Mouse (Mus musculus): ENCODE measurements at regions not wholly inside any gene's neighbourhood (a gene's known extent, or its start where the extent isn't known, plus 50 kb on each side); places are given as distances from the start of the nearest gene placed in this dataset.

DNA sequence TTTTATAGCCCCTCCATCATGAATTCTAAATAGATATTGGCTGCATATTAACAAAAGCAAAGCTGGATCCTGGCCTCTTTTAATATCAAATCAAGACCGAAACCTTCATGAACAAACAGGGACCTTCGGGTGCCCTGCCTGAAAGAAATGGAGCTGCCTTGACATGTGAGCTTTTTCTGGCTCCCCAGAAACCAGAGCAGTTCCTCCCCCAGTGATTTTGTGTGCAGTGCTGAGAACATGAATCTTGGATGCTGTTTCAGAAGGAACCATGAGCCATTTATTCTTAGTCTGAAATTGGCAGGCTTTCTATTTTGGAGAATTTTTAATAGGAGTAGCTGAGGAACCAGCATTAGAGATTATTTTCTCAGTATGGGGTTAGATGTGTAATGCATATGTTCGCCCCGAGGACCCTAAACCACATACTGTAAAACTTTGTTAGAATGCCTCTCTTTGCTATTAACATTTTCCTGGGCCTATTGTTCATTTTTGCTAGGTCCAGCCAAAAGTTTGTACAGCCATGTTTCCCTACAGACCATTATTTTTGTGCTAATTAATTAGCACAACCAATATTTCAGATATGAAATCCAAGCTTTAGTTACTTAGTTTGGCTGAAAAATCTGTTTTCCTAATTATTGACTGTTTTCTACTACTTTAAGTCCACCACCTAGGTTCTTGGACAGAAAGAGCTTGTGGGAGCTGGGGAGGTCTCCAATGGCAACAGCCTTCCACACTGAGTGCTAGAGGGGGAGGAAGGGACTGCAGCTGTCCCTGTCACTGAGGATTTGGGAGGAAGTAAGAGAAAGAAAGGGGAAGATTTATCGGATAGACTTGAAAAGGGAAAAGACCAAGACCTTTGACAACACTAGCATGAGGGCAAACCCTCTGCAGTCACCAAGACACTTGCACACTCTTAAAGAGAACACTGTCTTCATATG is 613.0 kb downstream of the Nfib start:
- no peak for DNase-seq (ENCODE audit: low spot score in 2 of 2)

DNA sequence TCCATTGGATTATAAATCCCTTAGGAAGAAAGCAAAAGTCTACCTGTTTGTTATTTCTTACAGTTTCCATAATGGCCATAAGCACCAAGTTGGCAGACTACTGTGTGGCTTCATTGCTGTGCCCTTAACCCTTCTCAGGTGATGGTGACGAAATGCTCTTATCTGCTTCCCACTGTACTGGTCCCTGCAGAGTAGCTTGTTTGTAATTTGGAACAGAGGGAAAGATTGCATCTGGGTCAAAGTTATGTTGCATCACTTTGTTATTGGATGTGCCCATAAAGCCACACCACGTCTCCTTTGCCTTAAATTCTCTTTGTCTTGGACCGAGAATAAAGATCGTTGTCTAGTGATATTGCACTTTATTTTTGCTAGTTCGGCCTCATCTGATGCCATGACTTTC is 615.9 kb downstream of the Nfib start:
- DNase-seq (ENCODE audit: low spot score in 2 of 2): no peak

DNA sequence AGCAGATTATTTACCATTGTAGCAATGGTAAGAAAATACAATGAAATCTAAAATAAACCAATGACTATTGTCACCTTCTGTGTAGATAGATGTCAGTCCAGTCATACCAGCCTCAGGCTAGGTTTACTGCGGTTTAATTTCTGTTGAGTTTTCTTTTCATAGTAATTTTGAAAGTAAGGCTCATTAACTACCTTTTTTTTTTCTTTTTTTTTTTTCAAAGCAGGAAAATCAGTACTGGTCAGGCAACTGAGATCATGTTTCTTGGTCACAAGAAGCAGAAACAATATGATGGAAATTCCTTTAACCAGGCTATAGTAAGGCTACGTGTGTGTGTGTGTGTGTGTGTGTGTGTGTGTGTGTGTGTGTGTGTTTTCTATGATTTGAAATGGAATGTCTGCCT is 622.0 kb downstream of the Nfib start:
- DNase-seq (ENCODE audit: low spot score in 2 of 2): no peak

DNA sequence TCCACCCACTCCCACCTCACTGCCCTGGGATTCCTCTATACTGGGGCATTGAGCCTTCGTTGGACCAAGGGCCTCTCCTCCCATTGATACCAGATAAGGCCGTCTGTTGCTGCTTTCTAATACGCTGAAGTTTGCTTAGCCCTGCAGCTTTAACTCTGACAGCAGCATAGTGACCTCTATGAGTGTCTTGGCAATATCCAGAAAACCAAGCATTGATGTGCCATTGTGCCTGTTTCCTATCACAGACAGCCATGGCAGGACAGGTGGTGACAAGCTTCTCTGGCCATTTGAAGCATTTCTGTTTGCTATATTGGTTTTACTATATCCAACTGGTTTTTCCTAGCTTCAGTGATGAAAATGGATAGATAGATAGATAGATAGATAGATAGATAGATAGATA is 625.4 kb upstream of the Mpdz start:
- DNase-seq (ENCODE audit: low spot score in 2 of 2): no peak

DNA sequence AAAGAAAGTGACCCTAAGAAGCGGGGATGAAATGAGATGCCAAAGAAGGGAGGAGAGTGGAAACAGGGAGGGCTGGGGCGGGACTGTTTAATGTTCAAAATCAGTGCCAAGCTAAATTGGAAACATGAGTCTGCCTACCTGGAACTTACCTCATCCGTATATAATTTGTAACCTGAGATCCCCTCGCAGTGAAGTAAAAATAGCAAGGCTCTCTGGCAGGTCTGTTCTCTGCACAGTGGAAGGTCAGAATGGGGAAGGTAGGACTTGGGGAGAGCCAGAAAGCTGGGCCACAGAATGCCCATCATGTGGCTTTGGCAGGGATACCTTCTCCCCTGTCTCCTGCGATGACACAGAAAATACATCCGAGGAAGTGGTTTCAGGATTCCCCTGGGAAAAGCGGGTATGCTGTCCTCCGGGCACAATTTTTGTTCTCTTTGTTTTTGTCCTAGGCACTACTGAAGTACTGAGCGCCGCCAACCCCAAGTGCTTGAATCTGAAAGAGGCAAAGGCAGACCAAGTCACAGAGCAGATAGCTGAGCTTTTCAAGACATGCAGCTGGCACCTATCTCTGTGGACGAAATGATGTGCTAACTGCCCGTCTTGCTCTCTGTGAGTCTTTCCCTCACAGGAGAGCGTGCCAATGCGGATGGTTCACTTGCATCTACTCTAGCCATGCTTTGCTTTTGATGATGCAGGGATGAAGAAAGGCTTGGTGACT is 623.2 kb upstream of the Mpdz start:
- DNase-seq (ENCODE audit: low spot score in 2 of 2): no peak

DNA sequence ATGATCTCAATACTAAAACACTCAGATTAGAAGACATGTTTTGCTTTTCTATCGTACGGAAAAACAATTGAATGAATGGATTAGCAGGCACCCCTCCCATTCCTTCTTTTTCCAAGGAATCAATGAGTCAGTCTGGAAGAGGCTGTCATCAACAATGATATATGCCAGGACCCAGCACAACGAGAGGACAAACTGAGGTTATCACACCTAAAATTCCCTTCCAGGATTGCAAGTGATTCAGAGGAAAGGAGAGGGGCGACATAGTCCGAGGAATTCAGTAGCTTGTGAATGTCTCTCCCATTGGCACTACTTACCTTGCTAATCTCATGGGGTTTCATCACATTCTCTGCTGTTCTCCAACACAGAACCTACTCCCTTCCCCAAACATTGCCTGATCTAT is 620.1 kb upstream of the Mpdz start:
- no peak for DNase-seq (ENCODE audit: low spot score in 2 of 2)

DNA sequence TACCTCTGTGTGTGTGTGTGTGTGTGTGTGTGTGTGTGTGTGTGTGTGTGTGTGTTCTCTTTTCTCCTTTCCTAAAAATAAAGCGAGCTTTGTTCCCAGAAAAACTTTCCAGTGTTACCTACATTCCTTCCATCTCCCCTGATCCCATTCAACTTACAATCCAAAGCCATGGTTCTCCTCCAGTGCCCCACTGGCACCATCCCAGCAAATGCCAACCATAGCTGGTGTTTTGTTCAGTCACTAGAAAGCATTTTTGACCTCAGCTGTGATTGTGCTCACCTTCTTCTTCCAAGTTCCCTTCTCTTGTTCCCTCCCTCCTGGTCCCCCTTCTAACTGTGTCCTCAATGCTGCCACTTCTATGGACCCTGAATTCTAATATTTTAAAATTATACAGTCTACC is 614.1 kb upstream of the Mpdz start:
- no peak for DNase-seq (ENCODE audit: low spot score in 2 of 2)

DNA sequence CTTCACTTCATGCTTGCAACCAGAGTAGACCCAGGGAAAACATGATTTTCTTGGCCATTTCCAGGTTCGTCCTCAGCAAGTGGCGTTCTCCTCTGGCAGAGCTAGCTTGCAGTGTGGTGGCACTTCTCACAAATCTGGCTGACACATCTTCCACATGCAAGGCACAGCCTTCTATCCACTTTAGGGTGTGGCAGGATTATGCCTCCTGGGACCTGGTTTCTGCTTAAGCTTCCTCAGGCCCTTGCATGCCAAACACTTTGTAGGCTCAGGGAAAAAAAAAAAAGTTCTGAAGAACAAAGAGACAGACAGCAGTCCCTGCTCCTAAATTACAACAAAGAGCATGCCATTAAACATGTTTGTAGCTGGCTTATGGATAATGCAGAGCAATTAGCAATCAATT is 605.6 kb upstream of the Mpdz start:
- no peak for DNase-seq (ENCODE audit: low spot score in 2 of 2)

DNA sequence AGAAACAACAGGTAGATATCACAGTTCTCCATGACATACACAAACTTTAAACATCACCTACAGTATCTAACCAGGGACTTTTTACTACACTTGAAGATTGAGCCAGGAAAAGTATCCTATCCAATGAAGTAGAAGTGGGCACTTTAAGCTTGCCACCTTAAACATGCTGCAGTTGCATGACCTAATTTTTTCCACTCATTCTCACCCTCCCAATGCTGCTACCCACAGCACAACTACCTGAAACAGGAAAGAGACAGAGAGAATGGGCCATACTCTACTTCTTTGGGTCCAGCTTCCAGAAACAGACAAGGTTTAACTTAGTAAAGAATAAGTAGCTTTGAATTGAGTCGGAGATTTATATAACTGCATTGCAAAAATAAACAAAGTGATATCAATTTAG is 594.9 kb upstream of the Mpdz start:
- no peak for DNase-seq (ENCODE audit: low spot score in 2 of 2)

DNA sequence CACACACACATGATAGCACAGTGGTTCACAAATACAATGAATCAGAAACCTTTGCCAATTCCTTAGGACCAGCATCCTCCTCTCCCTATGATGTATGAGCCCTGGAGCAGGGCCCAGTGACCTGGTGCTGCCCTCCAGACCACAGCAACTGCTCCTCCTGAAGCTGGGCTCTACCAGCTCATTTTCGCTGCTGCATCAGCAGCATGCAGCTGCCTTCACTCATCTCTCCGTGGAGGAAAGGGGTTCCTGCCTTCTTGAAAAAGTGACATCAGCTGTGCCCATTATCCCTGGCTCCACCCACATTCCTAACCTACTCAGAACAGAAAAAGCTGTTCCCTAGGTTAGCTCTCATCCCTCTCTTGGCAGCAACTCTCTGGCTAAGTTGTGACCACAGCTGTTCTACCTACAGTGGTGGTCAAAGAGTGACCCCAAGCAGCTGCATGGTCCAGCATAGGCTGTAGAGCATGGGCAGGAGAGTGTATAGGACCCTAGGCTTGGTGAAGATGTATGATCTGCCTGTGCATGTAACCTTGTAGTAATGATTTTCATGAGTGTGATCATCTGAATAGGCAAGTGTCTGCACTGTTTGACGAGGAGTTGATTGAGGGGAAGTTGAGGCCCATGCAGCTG is 592.6 kb upstream of the Mpdz start:
- no peak for DNase-seq (ENCODE audit: low spot score in 2 of 2)

DNA sequence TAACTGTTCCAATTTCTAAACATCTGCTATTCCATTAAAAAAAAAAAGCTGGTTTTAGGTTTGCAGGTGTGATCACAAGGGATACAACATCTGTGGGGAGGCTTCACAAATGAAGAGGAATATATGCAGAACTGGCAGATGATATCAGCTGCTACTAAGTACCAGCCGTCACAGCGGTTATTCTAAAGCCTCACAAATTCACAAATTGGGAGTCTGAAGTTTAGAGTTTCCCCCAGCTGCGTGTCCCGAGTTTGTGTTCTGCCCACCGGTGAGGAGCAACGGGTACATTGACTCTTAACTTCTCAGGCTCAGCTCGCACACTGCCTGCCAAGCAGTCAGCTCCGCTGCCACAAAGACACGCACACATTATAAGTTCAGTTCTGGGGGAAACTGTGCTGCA is 586.6 kb upstream of the Mpdz start:
- DNase-seq (ENCODE audit: low spot score in 2 of 2): no peak

DNA sequence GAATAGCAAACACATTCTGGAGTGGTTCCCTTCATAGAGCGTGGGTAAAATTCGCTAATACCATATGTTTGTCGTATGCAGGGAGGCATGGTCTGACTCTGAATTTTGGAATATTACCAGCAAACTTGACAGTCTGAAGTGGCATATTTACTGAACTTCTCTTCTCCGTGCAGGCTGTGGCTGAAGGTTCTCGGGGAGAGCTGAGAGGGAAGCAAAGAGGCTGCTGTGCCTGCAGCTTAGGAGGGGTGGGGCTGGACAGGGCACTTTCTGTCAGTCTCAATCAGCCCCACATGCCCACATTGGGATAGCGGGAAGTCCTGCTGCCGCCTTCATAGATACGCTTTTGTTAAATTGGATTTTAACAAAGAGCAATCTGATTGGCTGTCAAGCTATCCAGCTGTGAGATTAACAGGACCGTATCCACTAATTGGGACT is 584.8 kb upstream of the Mpdz start:
- DNase-seq (ENCODE audit: low spot score in 2 of 2): no peak

DNA sequence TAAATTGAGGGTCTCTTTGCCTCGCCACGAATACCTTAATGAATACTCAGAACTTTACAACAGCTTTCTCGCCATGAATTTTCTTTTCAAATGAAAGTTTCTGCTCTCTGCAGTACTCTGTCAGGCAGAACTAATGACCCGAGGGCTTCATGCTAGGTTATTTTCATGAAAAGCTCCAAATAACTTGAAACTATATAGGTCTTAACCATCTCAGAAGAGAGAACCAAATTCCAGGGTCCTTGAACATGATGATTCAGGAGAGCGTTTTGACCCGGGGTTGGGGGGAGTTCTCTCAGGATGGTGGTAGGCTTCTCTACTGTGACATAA is 558.8 kb upstream of the Mpdz start:
- no peak for DNase-seq (ENCODE audit: low spot score in 2 of 2)

DNA sequence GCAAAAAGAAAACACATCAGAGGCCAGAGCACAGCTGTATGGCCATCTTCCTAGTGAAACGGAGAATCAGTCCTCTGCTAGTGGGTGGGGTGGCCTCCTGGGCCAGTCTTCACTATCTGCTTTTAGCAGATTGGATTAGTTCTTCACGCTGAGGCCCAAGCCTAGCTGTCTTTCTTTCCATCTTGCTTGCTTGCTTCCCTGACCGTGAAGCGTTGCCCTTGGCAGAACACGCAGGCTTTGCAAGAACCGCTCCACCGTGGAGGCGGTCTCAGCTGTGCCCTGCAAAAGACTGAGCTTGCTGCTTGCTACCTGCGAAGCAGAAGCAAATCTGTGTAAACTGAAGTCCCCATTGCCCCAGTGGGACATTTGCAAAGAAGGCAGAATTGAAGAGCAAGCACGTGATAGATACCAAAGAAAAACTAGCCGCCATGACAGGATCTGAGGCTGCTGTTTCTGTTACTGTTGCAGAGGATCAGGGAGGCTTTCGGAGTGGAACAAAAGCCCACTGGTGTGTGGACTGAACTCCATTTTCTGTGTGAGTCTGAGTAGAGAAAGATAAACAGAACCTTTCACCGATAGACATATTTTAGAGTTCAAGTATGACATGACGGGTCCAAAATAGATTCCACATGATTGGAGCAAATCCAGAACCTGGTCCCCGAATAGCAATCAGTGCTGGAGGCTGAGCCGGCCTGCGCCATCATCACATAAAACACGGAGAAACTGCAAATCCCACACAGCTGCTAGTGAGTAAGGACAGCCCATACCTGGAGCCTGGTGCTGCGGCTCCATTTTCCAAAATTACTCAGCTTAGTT is 558.2 kb upstream of the Mpdz start:
- DNase-seq (ENCODE audit: low spot score in 2 of 2): no peak

DNA sequence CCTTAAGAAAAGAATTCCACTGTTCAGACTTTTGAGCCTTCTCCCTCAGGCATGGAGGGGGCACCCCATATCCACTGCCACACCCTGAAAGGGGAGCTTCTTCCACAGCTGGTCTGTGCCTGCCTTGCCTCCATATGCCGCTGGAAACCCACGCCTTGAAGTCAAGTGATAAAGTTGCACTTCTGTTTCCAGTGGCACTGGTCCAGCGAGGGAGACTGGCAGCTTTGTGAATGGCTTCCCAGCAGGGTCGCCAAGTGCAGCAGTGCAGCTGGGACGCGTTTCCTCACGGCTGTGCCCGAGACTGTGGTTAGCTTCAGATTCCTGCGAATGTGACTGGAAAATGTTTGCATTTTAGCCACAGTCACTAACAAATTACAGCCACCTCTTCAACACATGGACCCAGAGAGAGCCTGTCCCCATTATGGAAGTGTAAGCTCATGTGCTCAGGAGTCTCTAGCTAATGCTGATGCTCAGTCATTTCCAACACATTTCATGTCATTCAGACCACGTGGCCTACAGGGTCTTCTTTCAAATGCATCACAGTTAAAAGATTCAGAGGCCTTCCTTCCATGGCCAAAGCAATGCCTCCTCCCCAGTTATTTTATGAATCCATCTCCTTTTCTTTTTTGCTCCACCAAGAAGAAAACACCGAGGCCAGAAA is 557.2 kb upstream of the Mpdz start:
- DNase-seq (ENCODE audit: low spot score in 2 of 2): no peak

DNA sequence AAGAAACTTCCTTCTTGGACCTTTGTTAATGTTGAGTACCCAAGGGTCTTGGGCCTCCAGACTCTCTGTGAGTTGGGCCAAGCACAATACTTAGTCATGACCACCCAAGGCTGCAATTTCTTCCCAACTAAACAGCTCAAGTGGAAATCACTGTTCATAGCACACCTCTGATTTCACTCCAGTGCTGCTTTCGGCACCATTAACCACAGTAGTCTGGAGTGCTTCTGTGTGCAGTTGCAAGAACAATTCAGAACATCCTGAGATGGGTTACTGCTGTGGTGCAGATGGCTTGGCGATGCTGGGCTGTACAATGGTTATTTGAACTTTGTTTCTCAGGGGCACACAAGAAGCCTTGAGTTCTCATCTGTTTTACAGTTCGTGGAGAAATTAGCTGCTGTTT is 556.5 kb upstream of the Mpdz start:
- DNase-seq (ENCODE audit: low spot score in 2 of 2): no peak

DNA sequence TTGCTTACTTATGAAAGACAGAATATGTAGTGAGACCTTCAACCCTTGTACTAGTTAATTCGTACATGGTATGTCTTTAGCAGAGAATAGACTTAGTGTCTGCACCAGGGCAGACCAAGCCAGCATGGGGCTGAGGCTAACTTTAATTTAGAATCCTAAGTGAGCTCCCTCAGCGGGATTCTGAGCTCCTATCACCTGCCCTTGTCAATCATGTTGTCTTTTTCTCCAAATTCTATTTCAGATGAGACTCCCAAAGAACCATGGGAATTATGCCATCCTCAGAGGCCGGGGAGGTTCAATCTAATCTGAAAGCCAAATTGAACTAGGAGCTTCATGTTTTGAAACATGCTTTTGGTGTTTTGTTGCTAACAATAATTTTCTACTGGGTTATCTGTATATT is 553.8 kb upstream of the Mpdz start:
- no peak for DNase-seq (ENCODE audit: low spot score in 2 of 2)

DNA sequence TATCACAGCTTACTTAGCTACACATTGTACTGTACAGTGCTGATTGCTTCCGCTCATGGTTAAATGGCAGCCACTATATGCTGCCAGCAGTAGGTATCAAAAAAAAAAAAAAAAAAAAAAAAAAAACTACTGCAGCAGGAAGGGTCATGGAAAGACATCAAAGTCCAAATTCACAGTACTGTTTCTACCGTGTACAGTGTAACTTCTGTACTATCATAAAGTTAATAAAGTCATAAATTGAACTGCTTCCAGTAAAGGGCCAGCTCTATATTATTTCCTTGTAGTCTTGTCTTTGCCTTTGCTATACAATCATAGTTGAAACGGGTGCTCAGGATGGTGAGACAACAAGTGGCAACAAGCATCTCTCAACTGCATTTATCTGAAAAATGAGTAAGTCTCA is 552.6 kb upstream of the Mpdz start:
- DNase-seq (ENCODE audit: low spot score in 2 of 2): no peak

DNA sequence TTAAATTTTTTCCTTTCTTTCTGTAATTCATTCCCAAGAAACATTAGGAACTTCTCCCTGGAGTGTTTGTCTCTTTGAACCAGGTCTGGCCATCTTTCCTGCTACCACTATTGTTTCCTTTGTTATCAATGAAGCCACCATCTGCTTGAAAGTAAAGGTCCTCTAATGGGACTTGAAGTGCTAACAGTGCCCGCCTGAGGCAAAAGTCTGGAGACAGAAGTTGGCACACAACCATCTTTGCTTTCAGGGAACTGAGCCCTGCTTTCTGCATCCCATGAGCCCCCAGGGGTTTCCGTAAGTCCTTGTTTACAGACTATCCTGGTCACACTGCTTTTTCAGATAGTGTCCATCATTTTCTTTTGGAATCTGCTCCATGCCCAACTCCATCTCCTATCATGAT is 546.2 kb upstream of the Mpdz start:
- no peak for DNase-seq (ENCODE audit: low spot score in 2 of 2)

DNA sequence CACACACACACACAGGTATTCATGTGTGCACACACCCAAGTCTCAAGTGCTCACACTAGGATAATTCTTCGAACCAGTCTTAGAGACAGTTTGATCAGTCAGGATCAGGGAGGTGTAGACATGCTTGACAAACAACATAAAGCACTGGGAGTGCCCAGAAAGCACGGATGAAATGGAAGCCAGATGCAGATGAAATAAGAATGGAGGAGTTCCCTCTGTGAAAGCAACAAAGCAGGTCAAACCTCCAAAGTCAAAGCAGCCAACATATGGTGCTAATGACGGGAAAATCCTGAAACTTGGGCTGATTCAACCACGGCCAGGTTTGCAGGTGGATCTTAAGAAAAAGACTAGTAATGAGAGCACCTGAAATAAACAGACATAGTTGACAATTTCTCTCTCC is 544.0 kb upstream of the Mpdz start:
- DNase-seq (ENCODE audit: low spot score in 2 of 2): no peak

DNA sequence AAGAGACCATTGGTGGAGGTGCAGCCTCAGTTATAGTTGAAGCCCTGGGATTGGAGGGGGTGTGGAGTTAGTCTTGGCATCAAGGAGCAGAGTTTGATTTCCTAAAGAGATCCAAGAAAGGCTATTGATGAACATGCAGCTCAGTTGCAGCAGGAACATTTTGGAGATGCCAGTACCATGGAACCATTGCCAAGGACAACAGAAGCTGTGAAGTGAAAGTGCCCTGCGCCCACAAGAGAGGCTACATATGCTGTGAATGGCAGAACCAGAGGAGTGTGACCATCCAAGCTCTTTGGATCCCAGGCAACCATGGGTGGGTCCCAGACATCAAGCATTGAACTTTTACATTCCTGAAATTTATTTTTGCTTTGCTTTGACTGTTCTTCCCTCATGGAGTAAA is 539.2 kb upstream of the Mpdz start:
- DNase-seq (ENCODE audit: low spot score in 2 of 2): no peak

DNA sequence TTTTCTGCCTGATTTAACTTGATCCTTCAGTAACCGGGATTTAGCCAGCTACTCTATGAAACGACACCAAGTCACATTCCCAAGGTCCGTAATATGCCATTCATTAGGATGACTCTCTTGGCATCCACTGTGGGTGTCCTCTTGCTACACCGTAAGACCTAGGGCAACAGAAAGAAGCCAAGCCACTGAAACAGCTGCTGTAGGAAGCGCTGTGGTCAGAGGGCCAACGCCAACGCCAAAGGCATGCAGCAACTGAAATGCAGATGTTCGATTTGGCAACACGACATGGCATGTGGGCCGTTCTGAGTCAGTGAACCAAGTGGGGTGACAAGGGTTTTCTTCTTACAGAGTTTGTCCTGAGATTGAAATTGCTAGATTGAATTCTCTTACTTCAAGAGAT is 527.9 kb upstream of the Mpdz start:
- no peak for DNase-seq (ENCODE audit: low spot score in 2 of 2)
